Mouse (Mus musculus): ENCODE results near the gene C130050O18Rik. TPM values are rescaled to one million over a fixed set of nuclear protein-coding genes. Genes with fewer than 3 reads are reported as not detected.

Gene C130050O18Rik
- total RNA-seq, 2 experiments from 2014 or later: 0.49 to 0.79 TPM

- DNase-seq: no peak
Observed at GRCm38 (mm10) chr5:139425198-139425597, 20.1 kb downstream of the C130050O18Rik start.

DNA sequence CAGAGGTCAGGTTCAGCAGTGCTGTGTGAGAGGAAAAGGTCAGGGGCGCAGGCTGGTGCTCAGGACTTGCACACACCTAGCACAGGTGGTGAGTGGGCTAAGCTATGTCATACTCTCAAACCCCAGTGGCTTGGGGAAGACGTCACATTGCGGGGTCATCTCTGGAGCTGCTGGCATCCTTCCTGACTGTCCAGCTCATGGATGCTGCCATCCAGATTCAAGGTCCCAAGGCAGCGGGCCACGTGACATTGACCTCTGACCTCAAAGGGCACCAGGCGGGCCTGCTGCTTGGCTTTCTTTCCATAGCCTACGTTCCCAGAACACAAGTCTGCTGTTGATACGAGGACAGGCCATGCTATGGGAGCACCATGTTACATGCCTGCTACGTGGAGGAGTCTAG lies 21.9 kb downstream of the C130050O18Rik start:
- peak; percentile 38 to 49 for DNase-seq

- no peak for DNase-seq
Observed at GRCm38 (mm10) chr5:139427989-139428388, 22.9 kb downstream of the C130050O18Rik start.

- DNase-seq: no peak
Observed at GRCm38 (mm10) chr5:139429818-139430341, 24.8 kb downstream of the C130050O18Rik start.

- DNase-seq: no peak
Observed at GRCm38 (mm10) chr5:139432333-139432732, 27.3 kb downstream of the C130050O18Rik start.

- no peak for DNase-seq
Observed at GRCm38 (mm10) chr5:139432747-139433508, 27.8 kb downstream of the C130050O18Rik start.

- no peak for DNase-seq
Observed at GRCm38 (mm10) chr5:139433842-139434568, 28.9 kb downstream of the C130050O18Rik start.

- DNase-seq: no peak
Observed at GRCm38 (mm10) chr5:139434940-139435339, 29.9 kb downstream of the C130050O18Rik start.

GRCm38 (mm10) chr5:139437769-139438168 lies 32.7 kb downstream of the C130050O18Rik start:
- no peak for DNase-seq

DNA sequence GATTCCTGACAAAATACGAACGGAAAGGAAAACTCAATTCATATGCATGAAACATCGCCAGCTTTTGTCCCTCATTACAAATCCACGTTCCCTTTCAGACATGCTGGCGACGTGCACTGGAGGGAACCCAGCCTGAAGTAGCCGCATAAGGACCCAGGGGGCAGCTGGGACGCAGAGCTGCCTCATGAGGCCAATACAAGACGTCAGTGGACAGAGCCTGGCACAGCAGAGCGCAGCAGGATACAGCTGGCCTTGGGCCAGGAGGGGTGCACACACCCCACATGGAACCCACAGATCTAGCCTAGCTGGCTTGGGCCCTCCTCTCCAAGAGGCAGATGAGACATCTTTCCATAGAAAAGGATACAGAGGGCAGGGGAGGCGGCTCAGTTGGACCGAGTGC lies 33.4 kb downstream of the C130050O18Rik start:
- no peak for DNase-seq

GRCm38 (mm10) chr5:139440451-139440850 lies 35.4 kb downstream of the C130050O18Rik start:
- DNase-seq: no peak

GRCm38 (mm10) chr5:139440926-139441725 lies 36.0 kb downstream of the C130050O18Rik start:
- DNase-seq: no peak

DNA sequence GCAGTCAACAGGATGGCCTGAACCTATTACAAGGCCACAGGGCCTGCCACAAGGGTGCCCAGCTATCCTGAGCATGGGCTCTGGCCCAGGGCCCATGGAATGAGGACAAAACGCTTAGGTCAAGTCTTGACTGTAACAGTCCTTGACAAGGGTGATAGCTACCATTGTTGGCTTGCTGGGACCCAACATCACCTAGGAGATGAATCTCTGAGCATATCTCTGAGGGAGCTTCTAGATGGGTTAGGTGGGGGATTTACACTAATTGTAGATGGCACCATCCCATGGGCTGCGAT lies 36.6 kb downstream of the C130050O18Rik start:
- no peak for DNase-seq

- DNase-seq: no peak
Observed at GRCm38 (mm10) chr5:139442428-139442827, 37.3 kb downstream of the C130050O18Rik start.

DNA sequence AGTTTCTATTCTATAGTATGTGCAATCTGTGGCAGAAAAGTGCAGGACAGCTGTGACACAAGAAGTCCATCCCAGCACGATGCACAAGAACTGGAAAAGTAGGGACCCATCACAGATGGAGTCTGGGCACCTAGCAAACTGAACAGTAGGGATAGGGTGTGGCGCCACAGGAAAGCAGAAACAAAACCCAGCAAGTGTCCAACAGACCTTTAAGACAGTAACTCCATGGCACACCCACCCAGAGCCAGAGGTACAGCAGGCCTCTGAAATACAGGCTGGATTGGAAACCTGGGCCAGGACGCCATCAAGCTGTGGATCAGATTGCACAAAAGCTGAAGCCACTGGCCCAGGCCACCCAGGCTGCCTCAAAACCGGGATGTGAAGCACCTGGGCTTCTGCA lies 37.9 kb downstream of the C130050O18Rik start:
- no peak for DNase-seq

DNA sequence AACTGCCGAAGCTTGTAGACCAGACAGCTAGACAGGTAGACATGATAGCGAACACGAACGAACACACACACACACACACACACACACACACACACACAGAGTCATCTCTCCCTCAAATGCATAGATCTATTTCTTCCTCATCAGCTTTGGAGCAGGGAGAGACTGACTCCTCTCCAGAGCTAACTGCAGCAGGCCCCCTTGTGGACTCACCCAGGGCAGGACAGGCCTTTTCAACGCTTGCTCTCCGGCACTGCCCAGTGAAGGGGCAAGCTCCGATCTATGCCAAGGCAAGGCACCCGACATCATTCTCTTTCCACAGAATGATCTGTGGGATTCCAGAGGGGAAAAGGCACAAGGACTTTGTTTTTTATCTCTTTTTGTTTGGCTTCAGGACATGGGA lies 40.2 kb downstream of the C130050O18Rik start:
- peak; percentile 31 to 33 for DNase-seq

DNA sequence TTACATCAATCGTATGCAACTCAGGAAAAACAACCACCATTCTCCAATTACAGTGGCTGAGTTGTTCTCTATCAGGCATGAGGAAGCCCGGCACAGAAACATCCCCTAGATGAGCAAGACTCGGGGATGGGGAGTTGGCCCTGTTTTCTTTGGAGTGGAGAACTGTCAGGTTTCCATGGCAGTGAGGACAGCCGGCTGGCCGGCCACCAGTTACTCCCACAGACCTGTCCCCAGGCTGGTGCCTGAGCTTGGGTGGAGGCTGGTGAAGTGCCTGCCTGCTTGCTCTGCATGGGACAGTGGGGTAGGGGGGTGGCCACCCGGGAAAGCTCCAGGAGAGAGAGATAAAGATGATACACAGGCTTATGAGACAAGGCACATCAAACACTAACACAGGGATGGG lies 42.9 kb downstream of the C130050O18Rik start:
- no peak for DNase-seq

- DNase-seq: peak; percentile 69 to 73
Observed at GRCm38 (mm10) chr5:139449161-139449791, 44.2 kb downstream of the C130050O18Rik start.

GRCm38 (mm10) chr5:139449926-139450325 lies 44.8 kb downstream of the C130050O18Rik start:
- no peak for DNase-seq

- no peak for DNase-seq
Observed at GRCm38 (mm10) chr5:139453031-139453430, 48.0 kb downstream of the C130050O18Rik start.

GRCm38 (mm10) chr5:139455166-139455565 lies 50.1 kb downstream of the C130050O18Rik start:
- DNase-seq: no peak

DNA sequence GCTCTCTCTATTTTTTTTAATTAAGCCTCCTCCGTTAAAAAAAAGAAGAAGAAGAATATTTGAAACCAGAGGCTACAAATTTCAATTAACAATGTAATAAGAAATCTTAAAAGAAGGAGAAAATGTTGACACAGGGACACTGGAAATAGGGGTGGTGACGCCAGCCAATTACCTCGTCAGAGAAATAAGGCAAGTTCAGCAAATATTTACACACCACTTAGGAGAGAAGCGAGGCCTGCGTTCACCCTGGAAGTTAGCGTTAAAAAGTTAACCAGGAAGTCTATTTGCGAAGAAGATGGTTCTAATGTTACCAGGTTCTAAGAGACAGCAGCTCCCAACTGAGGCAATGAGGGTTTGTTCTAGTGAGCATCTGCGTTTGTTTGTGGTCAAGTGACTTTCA lies 52.2 kb downstream of the C130050O18Rik start:
- no peak for DNase-seq
